7 mouse cellular contexts compared by ENCODE assay signal in genomic region chr17:35135591-35136320, GRCm38 (mm10). TPM values are rescaled to one million over a fixed set of nuclear protein-coding genes. Genes with fewer than 3 reads are reported as not detected.
DNase-seq lines count a peak whose midpoint lies in the region; ATAC-seq and TF ChIP-seq lines count a peak whose summit lies in the region.

No protein-coding gene starts in this region.

- peak overlapping the region; percentile 95 for H3K27ac ChIP-seq in lung, embryonic 14.5 days (ENCODE audit: low read depth)
- H3K27ac ChIP-seq in midbrain, embryonic 13.5 days: peak overlapping the region; percentile 97

- ATAC-seq in lung, embryonic 14.5 days (ENCODE audit: insufficient read depth): peak; percentile 62
- ATAC-seq in inflammation-experienced regulatory T-cells, adult 6 months: peak; percentile 23
- ATAC-seq in midbrain, embryonic 13.5 days: peak; percentile 78

- peak overlapping the region; percentile 77 for H3K4me3 ChIP-seq in lung, embryonic 14.5 days (ENCODE audit: low read depth, low read length)
- peak overlapping the region; percentile 80 for H3K4me3 ChIP-seq in midbrain, embryonic 13.5 days (replicated peaks)

- under 1% methylated on average over 39 of the region's 43 CpGs for WGBS in lung, embryonic 14.5 days
- under 1% methylated on average over 43 of the region's 43 CpGs for WGBS in midbrain, embryonic 13.5 days

- peak overlapping the region; percentile 85 for H3K4me2 ChIP-seq in lung, embryonic 14.5 days
- peak overlapping the region; percentile 91 for H3K4me2 ChIP-seq in midbrain, embryonic 13.5 days (replicated peaks)

- H3K27me3 ChIP-seq in lung, embryonic 14.5 days (ENCODE audit: insufficient read depth, low read length): no peaks in the 10 kb centered on the region
- no peaks in the 10 kb centered on the region for H3K27me3 ChIP-seq in midbrain, embryonic 13.5 days

- peak overlapping the region; percentile 86 for H3K9ac ChIP-seq in lung, embryonic 14.5 days
- H3K9ac ChIP-seq in midbrain, embryonic 13.5 days (replicated peaks): peak overlapping the region; percentile 89

- H3K36me3 ChIP-seq in lung, embryonic 14.5 days (ENCODE audit: insufficient read depth): peaks cover 32% of the 10 kb centered on the region
- peaks cover 27% of the 10 kb centered on the region for H3K36me3 ChIP-seq in midbrain, embryonic 13.5 days

- DNase-seq in lung, embryonic 14.5 days: peak; percentile 15
- DNase-seq in lung, postnatal 14 days: no peak
- DNase-seq in c-Kit-positive CD71-positive TER-119-positive erythroid progenitor cells, embryonic 14.5 days (ENCODE audit: low spot score): peak; percentile 65
- no peak for DNase-seq in B cell, adult 2 months
- DNase-seq in left cerebral cortex, adult 9 months (ENCODE audit: low spot score in 2 of 2): no peak

- no peaks in the 10 kb centered on the region for H3K9me3 ChIP-seq in lung, embryonic 14.5 days (ENCODE audit: low read depth, low read length)
- no peaks in the 10 kb centered on the region for H3K9me3 ChIP-seq in midbrain, embryonic 13.5 days

- H3K4me1 ChIP-seq in lung, embryonic 14.5 days (ENCODE audit: insufficient read depth): peaks cover 8% of the 10 kb centered on the region
- H3K4me1 ChIP-seq in midbrain, embryonic 13.5 days (replicated peaks): peaks cover 26% of the 10 kb centered on the region

- no peak for TF ChIP-seq CTCF in lung, embryonic 14.5 days (IDR thresholded peaks at IDR 0.05; ENCODE audit: low read depth)

RNA-seq across cellular contexts. Expression of gene Bag6, which starts 0.8 kb away (rescaled TPM):
- 65.9 and 69.1 TPM in 2 replicates for polyA plus RNA-seq in lung, embryonic 14.5 days (2014; fragmentation: Nextera tagmentation; extraction: Ambion mirVana)
- 10 to 100 TPM; 25.4 to 33.8 (median 29.1) TPM for polyA plus RNA-seq in inflammation-experienced regulatory T-cells, adult 6 months (2017; shearing (Covaris generic))
- 93.7 and 93.9 TPM in 2 replicates for polyA plus RNA-seq in midbrain, embryonic 13.5 days (2015; fragmentation: Nextera tagmentation; extraction: Ambion mirVana)

RNA-seq across cellular contexts. Expression of gene Apom, which starts 3.9 kb away (rescaled TPM):
- 0.31 and 0.67 TPM in 2 replicates for polyA plus RNA-seq in lung, embryonic 14.5 days (2014; fragmentation: Nextera tagmentation; extraction: Ambion mirVana)
- polyA plus RNA-seq in inflammation-experienced regulatory T-cells, adult 6 months (2017; shearing (Covaris generic)): not detected
- 0.53 and 0.63 TPM in 2 replicates for polyA plus RNA-seq in midbrain, embryonic 13.5 days (2015; fragmentation: Nextera tagmentation; extraction: Ambion mirVana)

RNA-seq across cellular contexts. Expression of gene D17H6S53E, which starts 9.6 kb away (rescaled TPM):
- 6.8 and 7.6 TPM in 2 replicates for polyA plus RNA-seq in lung, embryonic 14.5 days (2014; fragmentation: Nextera tagmentation; extraction: Ambion mirVana)
- polyA plus RNA-seq in inflammation-experienced regulatory T-cells, adult 6 months (2017; shearing (Covaris generic)): 10 to 100 TPM; 20.0 to 27.1 (median 25.1) TPM
- polyA plus RNA-seq in midbrain, embryonic 13.5 days (2015; fragmentation: Nextera tagmentation; extraction: Ambion mirVana): 9.2 and 9.4 TPM in 2 replicates

RNA-seq across cellular contexts. Expression of gene Csnk2b, which starts 13.9 kb away (rescaled TPM):
- polyA plus RNA-seq in lung, embryonic 14.5 days (2014; fragmentation: Nextera tagmentation; extraction: Ambion mirVana): 288 and 291 TPM in 2 replicates
- polyA plus RNA-seq in inflammation-experienced regulatory T-cells, adult 6 months (2017; shearing (Covaris generic)): 100 to 1,000 TPM; 246 to 346 (median 344) TPM
- polyA plus RNA-seq in midbrain, embryonic 13.5 days (2015; fragmentation: Nextera tagmentation; extraction: Ambion mirVana): 293 and 316 TPM in 2 replicates

RNA-seq across cellular contexts. Expression of gene Gpank1, which starts 14.5 kb away (rescaled TPM):
- 18.3 and 19.0 TPM in 2 replicates for polyA plus RNA-seq in lung, embryonic 14.5 days (2014; fragmentation: Nextera tagmentation; extraction: Ambion mirVana)
- 10 to 100 TPM; 57.1 to 87.4 (median 74.3) TPM for polyA plus RNA-seq in inflammation-experienced regulatory T-cells, adult 6 months (2017; shearing (Covaris generic))
- 27.1 and 30.4 TPM in 2 replicates for polyA plus RNA-seq in midbrain, embryonic 13.5 days (2015; fragmentation: Nextera tagmentation; extraction: Ambion mirVana)

Comparison
In these comparisons a context has a peak if more than half of its experiments do, and no peak if none do; other contexts are left out.
1. DNase-seq: peak in lung, embryonic 14.5 days (single experiment) and c-Kit-positive CD71-positive TER-119-positive erythroid progenitor cells, embryonic 14.5 days (single experiment); none in lung, postnatal 14 days (single experiment), B cell, adult 2 months (0 of 2) and left cerebral cortex, adult 9 months (0 of 2).
2. ATAC-seq: peak in every context shown above with its lines; median percentile 78 in midbrain, embryonic 13.5 days; 62 in lung, embryonic 14.5 days; 23 in inflammation-experienced regulatory T-cells, adult 6 months.